Mouse (Mus musculus) thymus, adult 2 months (tissue): ENCODE data around the gene Odc1.

Experiments
- CTCF ChIP-seq: fragments of 200-500 bp; IDR thresholded peaks from 2 replicates; pipeline ENCODE4 v1.5.1; 2012; ENCODE audit warnings: mild to moderate bottlenecking, control low read depth, low read length, moderate library complexity, borderline replicate concordance; ENCODE audit not compliant: control insufficient read depth, poor library complexity, insufficient read depth; ENCODE audit errors: extremely low read depth
- POLR2A ChIP-seq: fragments of 200-500 bp; IDR thresholded peaks from 2 replicates; pipeline ENCODE4 v1.6.1; 2012; ENCODE audit warnings: mild to moderate bottlenecking, low read length, control low read depth, moderate library complexity; ENCODE audit not compliant: control insufficient read depth, poor library complexity, insufficient read depth; ENCODE audit errors: extremely low read depth

DNA sequence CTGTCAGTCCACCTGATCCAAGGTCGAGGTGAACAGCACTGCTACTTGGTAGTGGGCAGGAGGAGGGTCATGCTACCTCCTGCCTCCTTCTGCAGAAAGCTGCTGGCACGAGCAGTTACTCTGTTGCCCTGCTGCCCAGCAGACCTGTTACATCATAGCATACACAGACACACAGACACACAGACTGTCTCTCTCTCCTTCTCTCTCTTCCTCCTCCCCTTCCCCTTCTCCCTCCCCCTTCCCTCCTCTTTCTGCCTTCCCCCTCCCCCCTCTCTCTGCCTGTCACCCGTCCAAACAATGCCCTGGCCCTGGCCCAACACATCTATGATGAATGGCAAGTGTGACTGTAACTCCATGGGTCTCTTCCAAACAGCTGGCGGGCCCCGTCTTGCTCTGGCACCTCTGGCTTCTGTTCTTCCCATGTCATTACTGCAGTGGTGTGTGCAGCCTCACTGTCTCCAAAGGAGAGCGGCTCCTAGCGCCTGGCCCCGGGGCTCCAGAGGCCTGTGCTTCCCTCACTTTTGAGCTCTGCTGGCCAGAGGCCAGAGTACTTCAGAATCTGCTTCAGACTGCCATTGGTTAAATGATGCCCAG, 48.6 kb upstream of the Odc1 start:
- no peak for TF ChIP-seq POLR2A
- no peak for TF ChIP-seq CTCF
